Mouse (Mus musculus): ENCODE measurements around the gene Hoxb5. TPM values are rescaled to one million over a fixed set of nuclear protein-coding genes. Genes with fewer than 3 reads are reported as not detected.

Gene Hoxb5
- polyA plus RNA-seq, 2 experiments from 2014 or later, result not detected

DNA sequence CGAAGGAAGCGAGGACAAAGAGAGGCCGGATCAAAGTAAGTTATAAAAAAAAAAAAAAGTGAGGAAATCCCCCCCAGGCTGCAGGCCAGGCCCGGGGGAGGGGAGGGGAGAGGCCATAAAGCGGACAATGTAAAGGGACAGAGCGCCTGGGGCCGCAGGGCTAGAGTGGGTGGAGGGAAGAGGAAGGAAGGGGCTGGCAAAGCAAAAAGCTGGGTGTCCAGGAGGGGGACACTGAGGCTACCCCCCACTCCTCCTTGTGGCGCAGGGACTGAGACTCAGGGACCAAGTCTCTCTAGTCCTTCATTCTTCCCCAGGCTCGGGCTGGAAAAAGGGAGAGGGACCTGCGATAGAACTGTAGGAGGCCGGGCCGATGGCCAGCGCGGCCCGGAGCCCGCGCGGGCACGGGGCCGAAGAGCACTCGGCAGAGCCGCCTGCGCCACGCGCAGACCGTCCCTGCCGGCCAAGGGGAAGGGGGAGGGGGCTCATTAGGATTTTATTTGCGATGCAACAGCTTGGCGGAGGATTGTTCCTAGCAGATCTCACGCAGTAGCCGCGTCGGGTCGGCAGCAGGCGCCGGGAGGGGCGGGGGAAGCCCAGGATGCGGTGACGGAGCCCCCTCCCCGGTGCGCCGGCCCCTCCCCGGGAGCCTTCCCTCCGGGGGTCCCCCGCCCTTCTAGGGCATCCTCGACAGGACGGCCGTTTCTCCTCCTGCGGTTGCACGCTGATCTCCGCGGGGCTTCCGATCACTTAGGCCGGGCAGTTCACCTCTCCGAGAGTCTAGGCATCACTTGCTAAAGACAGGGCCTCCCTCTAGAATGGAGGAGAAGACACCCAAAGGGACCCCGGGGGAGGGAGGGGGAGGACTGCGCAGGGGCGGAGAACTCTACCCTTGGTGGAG is 30.9 kb upstream of the Hoxb5 start:
- no peak for ATAC-seq

DNA sequence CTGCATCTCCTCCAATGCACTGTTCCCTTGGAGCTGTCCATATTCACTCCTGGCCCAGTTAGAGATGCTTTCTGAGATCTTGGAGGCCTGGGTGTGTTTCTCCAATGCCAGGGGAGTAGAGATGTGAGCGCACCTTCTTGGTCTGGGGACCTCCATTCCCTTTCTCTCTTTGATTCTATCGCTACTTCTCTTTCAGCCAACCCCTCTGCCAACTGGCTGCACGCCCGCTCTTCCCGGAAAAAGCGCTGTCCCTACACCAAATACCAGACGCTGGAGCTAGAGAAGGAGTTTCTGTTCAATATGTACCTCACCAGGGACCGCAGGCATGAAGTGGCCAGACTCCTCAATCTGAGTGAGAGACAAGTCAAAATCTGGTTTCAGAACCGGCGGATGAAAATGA is 28.7 kb upstream of the Hoxb5 start:
- no peak for ATAC-seq

DNA sequence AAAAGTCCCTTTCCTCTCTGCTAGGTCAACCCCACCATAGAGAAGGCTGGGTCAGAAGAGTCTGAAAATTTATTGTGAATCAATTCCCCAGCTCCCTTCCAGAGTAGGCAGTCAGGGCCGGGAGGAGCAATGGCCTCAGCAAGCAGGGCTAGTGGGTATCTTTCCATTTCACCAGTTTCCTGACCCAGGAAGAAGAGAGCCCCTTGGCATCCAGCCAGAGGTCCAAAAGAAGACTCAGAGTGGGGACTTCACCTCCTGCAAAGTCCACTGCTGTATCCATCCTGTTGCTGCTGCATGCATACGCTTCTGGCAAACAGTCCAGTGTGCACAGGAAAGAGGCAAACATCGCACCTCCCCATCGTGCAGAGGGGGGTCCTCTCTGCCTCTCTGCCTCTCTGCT is 27.2 kb upstream of the Hoxb5 start:
- no peak for ATAC-seq

GRCm38 (mm10) chr11:96277151-96278044 is 25.7 kb upstream of the Hoxb5 start:
- no peak for ATAC-seq

DNA sequence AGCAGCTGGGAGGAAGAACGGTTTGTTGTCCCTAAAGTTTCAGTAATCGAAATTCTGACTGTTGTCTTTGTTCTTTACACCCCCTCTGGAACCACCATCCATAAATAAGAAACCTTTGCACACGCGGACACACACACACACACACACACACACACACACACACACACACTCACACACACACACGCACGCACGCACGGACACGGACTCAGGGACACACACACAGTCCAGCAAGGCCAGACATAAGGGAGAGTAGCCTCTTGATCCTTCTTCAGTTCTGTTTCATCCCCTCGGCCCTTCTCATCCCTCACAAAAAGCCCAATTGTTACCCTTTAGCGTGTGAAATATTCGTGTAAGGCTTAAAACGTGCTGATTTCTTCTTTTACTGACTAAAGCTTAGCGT is 24.8 kb upstream of the Hoxb5 start:
- ATAC-seq, result no peak

GRCm38 (mm10) chr11:96278773-96279172 is 24.4 kb upstream of the Hoxb5 start:
- peak; percentile 82 for ATAC-seq

DNA sequence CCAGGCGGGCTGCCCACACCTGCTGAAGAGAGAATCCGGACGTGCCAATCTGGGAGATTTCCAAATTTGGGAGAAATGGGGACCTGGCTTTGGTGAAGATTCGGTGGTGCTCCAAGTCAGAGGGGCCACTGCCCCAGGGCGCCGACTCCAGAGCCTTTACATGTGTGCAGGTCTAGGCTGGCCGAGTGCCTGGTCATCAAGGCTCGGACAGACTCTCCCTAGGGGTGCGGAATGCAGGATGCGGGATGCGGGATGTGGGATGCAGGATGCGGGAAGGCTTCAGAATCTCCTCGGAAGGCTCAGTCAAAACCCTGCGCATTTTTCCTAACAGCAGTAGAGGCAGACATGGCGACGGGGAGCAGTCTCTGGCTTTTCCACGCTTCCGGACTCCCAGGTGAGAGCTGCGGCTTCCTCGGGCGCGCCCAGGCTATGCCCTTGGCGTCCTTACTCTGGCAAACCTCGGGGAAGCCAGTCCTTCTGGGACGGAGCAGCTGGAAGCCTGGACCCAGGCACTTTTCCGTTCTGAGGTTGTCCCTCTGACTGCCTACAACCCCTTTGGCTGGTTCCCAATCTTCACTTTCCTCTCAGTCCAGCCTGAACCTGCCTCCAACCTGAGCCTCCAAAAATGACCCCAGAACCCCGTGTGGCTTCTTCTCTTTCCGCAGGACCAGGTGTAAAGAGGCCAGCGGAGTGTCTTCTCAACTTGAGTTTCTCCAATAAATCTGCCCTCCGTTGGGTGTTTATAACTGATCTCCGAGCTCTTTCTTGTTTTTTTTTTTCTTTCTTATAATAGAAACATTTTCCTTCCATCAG is 23.5 kb upstream of the Hoxb5 start:
- no peak for ATAC-seq

DNA sequence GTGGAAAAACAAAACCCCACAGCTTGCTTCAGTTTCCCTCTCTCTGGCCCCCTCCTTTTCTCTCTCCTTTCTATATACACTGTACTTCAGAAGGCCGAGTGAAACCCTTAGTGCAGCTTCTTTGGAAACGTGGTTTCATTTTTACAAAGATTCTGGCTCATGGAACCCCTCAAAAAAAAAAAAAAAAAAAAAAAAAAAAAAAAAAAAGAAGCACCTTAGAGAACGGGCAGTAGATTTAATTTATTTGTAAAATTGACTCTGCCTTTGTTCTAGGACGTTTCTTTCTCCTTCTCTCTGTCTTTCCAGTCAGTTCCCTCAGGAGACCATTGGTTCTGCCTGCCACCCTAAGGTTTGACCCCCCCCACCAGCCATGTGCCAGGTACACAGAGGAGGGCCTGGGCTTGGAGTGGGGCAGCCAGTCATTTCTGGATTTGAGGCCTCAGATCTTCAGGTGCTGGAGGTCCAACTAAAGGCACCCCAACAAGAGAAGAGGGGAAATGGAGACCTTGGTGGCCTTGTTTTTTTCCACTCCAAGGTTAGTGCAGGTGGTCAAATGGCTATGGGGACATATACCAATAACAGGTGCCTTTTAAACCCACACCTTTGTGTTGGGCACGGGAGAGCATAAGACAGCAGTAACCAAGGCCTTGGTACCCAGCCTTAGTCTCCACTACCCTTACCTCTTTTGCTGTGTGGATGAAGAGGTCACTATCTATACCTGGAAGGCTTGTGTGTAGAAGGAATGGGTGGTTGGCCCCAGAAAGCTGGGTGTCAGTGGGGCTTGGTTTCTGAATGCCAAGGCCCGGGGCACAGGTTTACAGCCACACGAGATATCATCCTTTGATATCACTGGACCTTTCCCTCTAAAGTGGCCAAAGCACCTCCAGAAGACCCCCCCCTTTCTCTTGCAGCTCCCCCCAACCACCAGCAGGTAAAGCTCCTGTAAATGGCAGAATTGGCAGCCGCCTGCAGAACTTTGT is 22.4 kb upstream of the Hoxb5 start:
- no peak for ATAC-seq

GRCm38 (mm10) chr11:96281396-96281795 is 21.7 kb upstream of the Hoxb5 start:
- no peak for ATAC-seq

- ATAC-seq, result no peak
Measured at GRCm38 (mm10) chr11:96281855-96282570, 21.1 kb upstream of the Hoxb5 start, which contains the start of gene Hoxb8. Gene Hoxb8 (plus strand): TSS chr11:96281905.

DNA sequence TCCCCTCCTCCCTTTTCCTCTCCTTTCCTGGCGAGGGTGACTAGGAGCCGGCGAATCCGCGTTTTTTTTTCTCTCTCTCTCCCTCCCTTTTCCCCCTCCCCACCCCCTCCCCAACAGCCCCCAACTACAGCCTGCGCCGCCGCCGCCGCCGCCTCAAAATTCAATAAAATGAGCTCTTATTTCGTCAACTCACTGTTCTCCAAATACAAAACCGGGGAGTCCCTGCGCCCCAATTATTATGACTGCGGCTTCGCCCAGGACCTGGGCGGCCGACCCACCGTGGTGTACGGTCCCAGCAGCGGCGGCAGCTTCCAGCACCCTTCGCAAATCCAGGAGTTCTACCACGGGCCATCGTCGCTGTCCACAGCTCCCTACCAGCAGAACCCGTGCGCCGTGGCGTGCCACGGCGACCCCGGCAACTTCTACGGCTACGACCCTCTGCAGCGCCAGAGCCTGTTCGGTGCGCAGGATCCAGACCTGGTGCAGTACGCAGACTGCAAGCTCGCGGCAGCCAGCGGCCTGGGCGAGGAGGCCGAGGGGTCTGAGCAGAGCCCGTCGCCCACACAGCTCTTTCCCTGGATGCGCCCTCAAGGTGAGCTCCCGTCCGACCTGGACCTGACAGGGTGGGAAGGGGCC is 20.2 kb upstream of the Hoxb5 start:
- ATAC-seq, result no peak

DNA sequence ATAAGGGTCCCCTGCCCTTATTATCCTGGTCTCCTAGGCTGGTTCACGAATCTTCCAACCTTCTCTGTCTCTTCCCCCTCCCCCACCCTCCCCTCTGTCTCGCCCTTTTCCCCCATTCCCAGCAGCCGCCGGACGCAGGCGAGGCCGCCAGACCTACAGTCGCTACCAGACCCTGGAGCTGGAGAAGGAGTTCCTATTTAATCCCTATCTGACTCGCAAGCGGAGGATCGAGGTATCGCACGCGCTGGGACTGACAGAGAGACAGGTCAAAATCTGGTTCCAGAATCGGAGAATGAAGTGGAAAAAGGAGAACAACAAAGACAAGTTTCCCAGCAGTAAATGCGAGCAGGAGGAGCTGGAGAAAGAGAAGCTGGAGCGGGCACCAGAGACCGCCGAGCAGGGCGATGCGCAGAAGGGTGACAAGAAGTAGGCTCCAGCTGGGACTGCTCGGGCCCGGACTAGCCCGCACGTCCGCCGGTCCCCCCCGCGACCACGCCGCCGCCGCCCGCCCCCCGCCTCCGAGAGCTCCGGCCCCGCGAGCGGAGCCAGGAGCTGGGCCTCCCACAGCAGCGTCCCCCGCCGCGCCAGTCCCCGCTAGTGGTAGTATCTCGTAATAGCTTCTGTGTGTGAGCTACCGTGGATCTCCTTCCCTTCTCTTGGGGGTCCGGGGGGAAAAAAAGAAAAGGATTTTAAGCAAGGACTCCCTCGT is 18.9 kb upstream of the Hoxb5 start:
- no peak for ATAC-seq

GRCm38 (mm10) chr11:96284774-96285734 is 18.1 kb upstream of the Hoxb5 start:
- ATAC-seq, result no peak

DNA sequence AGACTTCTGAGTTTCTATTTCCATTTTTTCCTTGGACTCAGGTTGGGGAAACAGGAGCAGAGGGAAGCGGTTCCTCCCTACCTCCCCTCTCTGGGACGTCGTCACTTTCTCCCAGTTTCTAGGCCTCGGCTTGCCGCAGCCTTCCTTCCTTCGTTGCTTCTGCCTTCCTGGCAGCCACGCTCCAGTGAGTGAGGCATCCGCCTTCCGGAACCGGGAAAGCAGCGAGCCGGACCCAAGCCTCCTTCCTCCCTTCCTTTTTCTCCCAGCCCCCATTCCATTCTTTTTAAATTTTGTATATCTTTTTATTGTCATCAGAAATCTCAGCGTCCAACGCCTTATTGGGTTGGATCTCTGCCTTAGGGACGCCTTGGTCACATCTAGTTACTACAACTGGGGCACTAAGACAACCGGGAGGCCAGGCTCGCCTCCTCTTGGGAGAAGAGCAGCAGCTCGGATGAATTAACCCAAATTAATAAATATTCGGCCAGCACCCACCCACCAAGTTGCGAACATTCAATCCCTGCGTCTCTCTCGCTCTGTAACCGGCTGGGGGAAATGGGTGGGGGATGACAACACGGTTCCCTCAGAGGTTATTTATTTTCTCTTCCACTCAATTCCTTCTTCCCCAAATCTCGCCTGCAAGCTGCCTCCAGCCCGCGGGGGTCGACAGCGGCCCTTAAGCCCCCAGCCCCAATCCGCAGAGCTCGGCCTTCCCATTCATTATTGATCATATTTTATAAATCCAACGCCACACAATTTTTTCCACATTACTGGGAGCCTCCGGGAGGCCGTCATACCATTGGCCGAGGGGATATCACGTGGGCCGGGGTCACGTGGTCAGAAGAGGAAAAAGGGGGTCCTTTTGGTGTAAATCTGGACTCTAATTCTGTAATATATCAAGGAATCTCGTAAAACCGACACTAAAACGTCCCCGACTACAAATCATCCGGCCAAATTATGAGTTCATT is 17.1 kb upstream of the Hoxb5 start, which contains the start of gene Hoxb7:
Gene Hoxb7, plus strand, starts transcription at position 853 of the 968 bp plus-strand sequence.
- no peak for ATAC-seq

GRCm38 (mm10) chr11:96286739-96287385 is 16.3 kb upstream of the Hoxb5 start:
- ATAC-seq, result peak; percentile 27

GRCm38 (mm10) chr11:96287411-96287810 is 15.7 kb upstream of the Hoxb5 start:
- ATAC-seq, result no peak
